Mouse (Mus musculus): ENCODE results near the gene Krtap4-6. TPM values are rescaled to one million over a fixed set of nuclear protein-coding genes. Genes with fewer than 3 reads are reported as not detected.
A peak's percentile ranks its signal among the peaks of the same experiment; 100 is the strongest.

Krtap4-6 gene
- polyA plus RNA-seq, 1 experiment from 2014 or later, result 1.1 TPM

GRCm38 (mm10) chr11:99640926-99641325 lies 24.8 kb downstream of the Krtap4-6 start:
- Histone ChIP-seq H3K9ac (no peak overlapping the region), H3K27ac (replicated peaks) (no peak overlapping the region), H3K4me3 (replicated peaks) (no peak overlapping the region), H3K27me3 (no peaks in the 10 kb centered on the region), H3K4me2 (replicated peaks) (no peak overlapping the region), H3K9me3 (replicated peaks) (no peaks in the 10 kb centered on the region), H3K36me3 (no peaks in the 10 kb centered on the region), H3K4me1 (no peaks in the 10 kb centered on the region)
- ATAC-seq (ENCODE audit: insufficient number of reproducible peaks, low FRiP score, low TSS enrichment, low read depth), result no peak
- 10% methylated on average over 1 of the region's 1 CpGs for WGBS

GRCm38 (mm10) chr11:99637086-99637485 lies 28.7 kb downstream of the Krtap4-6 start:
- Histone ChIP-seq H3K9ac (no peak overlapping the region), H3K9me3 (replicated peaks) (no peaks in the 10 kb centered on the region), H3K4me3 (replicated peaks) (no peak overlapping the region), H3K4me2 (replicated peaks) (no peak overlapping the region), H3K27ac (replicated peaks) (no peak overlapping the region), H3K4me1 (peaks cover 3% of the 10 kb centered on the region; the same call in 1 of the 2 replicates), H3K27me3 (no peaks in the 10 kb centered on the region), H3K36me3 (no peaks in the 10 kb centered on the region)
- ATAC-seq (ENCODE audit: insufficient number of reproducible peaks, low FRiP score, low TSS enrichment, low read depth), result no peak; the same call in 1 of the 2 replicates
- WGBS, result 57% methylated on average over 1 of the region's 1 CpGs

GRCm38 (mm10) chr11:99634653-99635134 lies 31.1 kb downstream of the Krtap4-6 start, which contains the start of gene Krtap4-2:
Gene Krtap4-2, minus strand, starts transcription at chr11:99635084.
- 0 out of 2 replicates have a peak within 1 kb of the TSS, but pooled peaks have one; percentile 15 for H3K4me2 ChIP-seq (replicated peaks)
- no peaks in the 10 kb centered on the region for H3K27me3 ChIP-seq
- H3K9ac ChIP-seq, result no peak within 1 kb of the TSS
- no peaks in the 10 kb centered on the region for H3K9me3 ChIP-seq (replicated peaks)
- ATAC-seq (ENCODE audit: insufficient number of reproducible peaks, low FRiP score, low TSS enrichment, low read depth), result no peak
- 18% methylated on average over 8 of the region's 8 CpGs for WGBS
- peaks cover 3% of the 10 kb centered on the region; the same call in 1 of the 2 replicates for H3K4me1 ChIP-seq
- 0 out of 2 replicates have a peak within 1 kb of the TSS, but pooled peaks have one; percentile 22 for H3K27ac ChIP-seq (replicated peaks)
- H3K4me3 ChIP-seq (replicated peaks), result no peak within 1 kb of the TSS
- H3K36me3 ChIP-seq, result no peaks in the 10 kb centered on the region

GRCm38 (mm10) chr11:99633293-99633692 lies 32.5 kb downstream of the Krtap4-6 start:
- Histone ChIP-seq H3K27ac (replicated peaks) (no peak overlapping the region), H3K4me3 (replicated peaks) (no peak overlapping the region), H3K4me1 (peaks cover 3% of the 10 kb centered on the region; the same call in 1 of the 2 replicates), H3K27me3 (no peaks in the 10 kb centered on the region), H3K4me2 (replicated peaks) (no peak overlapping the region), H3K9me3 (replicated peaks) (no peaks in the 10 kb centered on the region), H3K9ac (no peak overlapping the region), H3K36me3 (no peaks in the 10 kb centered on the region)
- 55% methylated on average over 2 of the region's 2 CpGs for WGBS
- ATAC-seq (ENCODE audit: insufficient number of reproducible peaks, low FRiP score, low TSS enrichment, low read depth), result no peak

GRCm38 (mm10) chr11:99630890-99631289 lies 34.9 kb downstream of the Krtap4-6 start:
- 59% methylated on average over 3 of the region's 3 CpGs for WGBS
- no peak for ATAC-seq (ENCODE audit: insufficient number of reproducible peaks, low FRiP score, low TSS enrichment, low read depth)
- H3K4me1 ChIP-seq, result peaks cover 3% of the 10 kb centered on the region; the same call in 1 of the 2 replicates

GRCm38 (mm10) chr11:99628138-99628537 lies 37.6 kb downstream of the Krtap4-6 start, which contains the start of gene Krtap4-1:
Gene Krtap4-1, minus strand, starts transcription at chr11:99628238.
- no peak for ATAC-seq (ENCODE audit: insufficient number of reproducible peaks, low FRiP score, low TSS enrichment, low read depth)
- no peak within 1 kb of the TSS for H3K27ac ChIP-seq (replicated peaks)
- no peaks in the 10 kb centered on the region for H3K9me3 ChIP-seq (replicated peaks)
- no peaks in the 10 kb centered on the region for H3K36me3 ChIP-seq
- WGBS, result 69% methylated on average over 4 of the region's 4 CpGs
- no peaks in the 10 kb centered on the region for H3K27me3 ChIP-seq
- no peak within 1 kb of the TSS for H3K4me2 ChIP-seq (replicated peaks)
- no peaks in the 10 kb centered on the region for H3K4me1 ChIP-seq
- no peak within 1 kb of the TSS for H3K4me3 ChIP-seq (replicated peaks)
- no peak within 1 kb of the TSS for H3K9ac ChIP-seq

More at GRCm38 (mm10) chr11:99630890-99631289, 34.9 kb downstream of the Krtap4-6 start:
- H3K4me2 ChIP-seq (replicated peaks), result no peak overlapping the region
- no peak overlapping the region for H3K4me3 ChIP-seq (replicated peaks)
- no peaks in the 10 kb centered on the region for H3K9me3 ChIP-seq (replicated peaks)
- no peak overlapping the region for H3K27ac ChIP-seq (replicated peaks)
- no peaks in the 10 kb centered on the region for H3K36me3 ChIP-seq
- H3K9ac ChIP-seq, result no peak overlapping the region
- H3K27me3 ChIP-seq, result no peaks in the 10 kb centered on the region

- Histone ChIP-seq H3K4me3 (replicated peaks) (no peak within 1 kb of the TSS), H3K9ac (no peak within 1 kb of the TSS), H3K36me3 (no peaks in the 10 kb centered on the region), H3K9me3 (replicated peaks) (no peaks in the 10 kb centered on the region), H3K4me2 (replicated peaks) (no peak within 1 kb of the TSS), H3K27ac (replicated peaks) (no peak within 1 kb of the TSS), H3K27me3 (no peaks in the 10 kb centered on the region), H3K4me1 (no peaks in the 10 kb centered on the region)
- WGBS, result 63% methylated on average over 2 of the region's 2 CpGs
- ATAC-seq (ENCODE audit: insufficient number of reproducible peaks, low FRiP score, low TSS enrichment, low read depth), result no peak
Measured at GRCm38 (mm10) chr11:99620335-99620734, 45.4 kb downstream of the Krtap4-6 start, which contains the start of gene Gm11562. Gene Gm11562, minus strand, starts transcription at chr11:99620435.

Other genes starting within 250 kb of the Krtap4-6 start
- 0.24 and 0.88 TPM in 2 replicates for gene Krt12, start 243.7 kb downstream of the Krtap4-6 start, polyA plus RNA-seq (2015; fragmentation: Nextera tagmentation; extraction: Ambion mirVana)
- 0.55 and 0.58 TPM in 2 replicates for gene Krt20, start 227.8 kb downstream of the Krtap4-6 start, polyA plus RNA-seq (2015; fragmentation: Nextera tagmentation; extraction: Ambion mirVana)
- 37.0 and 46.2 TPM in 2 replicates for gene Krt23, start 172.8 kb downstream of the Krtap4-6 start, polyA plus RNA-seq (2015; fragmentation: Nextera tagmentation; extraction: Ambion mirVana)
- gene Krt39, start 144.6 kb downstream of the Krtap4-6 start, polyA plus RNA-seq (2015; fragmentation: Nextera tagmentation; extraction: Ambion mirVana), result 0.16 and 0.35 TPM in 2 replicates
- gene Krt40, start 122.8 kb downstream of the Krtap4-6 start, polyA plus RNA-seq (2015; fragmentation: Nextera tagmentation; extraction: Ambion mirVana), result 0.81 and 1.5 TPM in 2 replicates
- 9.5 and 12.3 TPM in 2 replicates for gene Krtap3-3, start 115.1 kb downstream of the Krtap4-6 start, polyA plus RNA-seq (2015; fragmentation: Nextera tagmentation; extraction: Ambion mirVana)
- gene Krtap3-2, start 109.1 kb downstream of the Krtap4-6 start, polyA plus RNA-seq (2015; fragmentation: Nextera tagmentation; extraction: Ambion mirVana), result 2.8 and 2.9 TPM in 2 replicates
- gene Gm11939, start 106.5 kb downstream of the Krtap4-6 start, polyA plus RNA-seq (2015; fragmentation: Nextera tagmentation; extraction: Ambion mirVana), result 1.2 TPM in 1 of 2 replicates, not detected in the other
- 5.7 and 13.1 TPM in 2 replicates for gene Krtap3-1, start 99.3 kb downstream of the Krtap4-6 start, polyA plus RNA-seq (2015; fragmentation: Nextera tagmentation; extraction: Ambion mirVana)
- gene Krtap1-5, start 84.9 kb downstream of the Krtap4-6 start, polyA plus RNA-seq (2015; fragmentation: Nextera tagmentation; extraction: Ambion mirVana), result 3.7 and 5.9 TPM in 2 replicates
- 2.0 and 2.2 TPM in 2 replicates for gene Krtap1-4, start 82.3 kb downstream of the Krtap4-6 start, polyA plus RNA-seq (2015; fragmentation: Nextera tagmentation; extraction: Ambion mirVana)
- 1.5 and 2.0 TPM in 2 replicates for gene Krtap1-3, start 74.6 kb downstream of the Krtap4-6 start, polyA plus RNA-seq (2015; fragmentation: Nextera tagmentation; extraction: Ambion mirVana)
- 2.8 and 5.7 TPM in 2 replicates for gene Krtap9-3, start 67.9 kb downstream of the Krtap4-6 start, polyA plus RNA-seq (2015; fragmentation: Nextera tagmentation; extraction: Ambion mirVana)
- gene Gm11938, start 62.7 kb downstream of the Krtap4-6 start, polyA plus RNA-seq (2015; fragmentation: Nextera tagmentation; extraction: Ambion mirVana), result 4.5 and 7.3 TPM in 2 replicates
- gene Gm11937, start 55.8 kb downstream of the Krtap4-6 start, polyA plus RNA-seq (2015; fragmentation: Nextera tagmentation; extraction: Ambion mirVana), result 4.7 and 7.0 TPM in 2 replicates
- 2.0 and 4.2 TPM in 2 replicates for gene Krtap2-4, start 51.1 kb downstream of the Krtap4-6 start, polyA plus RNA-seq (2015; fragmentation: Nextera tagmentation; extraction: Ambion mirVana)
- gene Gm11562, start 45.5 kb downstream of the Krtap4-6 start, polyA plus RNA-seq (2015; fragmentation: Nextera tagmentation; extraction: Ambion mirVana), result 3.9 and 5.1 TPM in 2 replicates
- 1.7 and 2.2 TPM in 2 replicates for gene Krtap4-1, start 37.7 kb downstream of the Krtap4-6 start, polyA plus RNA-seq (2015; fragmentation: Nextera tagmentation; extraction: Ambion mirVana)
- gene Krtap4-2, start 30.9 kb downstream of the Krtap4-6 start, polyA plus RNA-seq (2015; fragmentation: Nextera tagmentation; extraction: Ambion mirVana), result 1.6 and 3.2 TPM in 2 replicates
- gene Krtap4-7, start 21.9 kb downstream of the Krtap4-6 start, polyA plus RNA-seq (2015; fragmentation: Nextera tagmentation; extraction: Ambion mirVana), result 2.0 and 2.3 TPM in 2 replicates
- 1.2 and 1.8 TPM in 2 replicates for gene Gm11555, start 15.7 kb downstream of the Krtap4-6 start, polyA plus RNA-seq (2015; fragmentation: Nextera tagmentation; extraction: Ambion mirVana)
- 0.77 and 1.0 TPM in 2 replicates for gene Gm11563, start 7.0 kb downstream of the Krtap4-6 start, polyA plus RNA-seq (2015; fragmentation: Nextera tagmentation; extraction: Ambion mirVana)
- not detected in 2 replicates for gene Gm14190, start 24.8 kb upstream of the Krtap4-6 start, polyA plus RNA-seq (2015; fragmentation: Nextera tagmentation; extraction: Ambion mirVana)
- not detected in 2 replicates for gene Gm14180, start 68.3 kb upstream of the Krtap4-6 start, polyA plus RNA-seq (2015; fragmentation: Nextera tagmentation; extraction: Ambion mirVana)
- 1.0 and 1.9 TPM in 2 replicates for gene Gm11595, start 107.0 kb upstream of the Krtap4-6 start, polyA plus RNA-seq (2015; fragmentation: Nextera tagmentation; extraction: Ambion mirVana)
- gene Krtap4-8, start 114.7 kb upstream of the Krtap4-6 start, polyA plus RNA-seq (2015; fragmentation: Nextera tagmentation; extraction: Ambion mirVana), result 0.98 and 0.99 TPM in 2 replicates
- 1.00 and 1.1 TPM in 2 replicates for gene Krtap4-9, start 119.2 kb upstream of the Krtap4-6 start, polyA plus RNA-seq (2015; fragmentation: Nextera tagmentation; extraction: Ambion mirVana)
- gene Gm11596, start 127.5 kb upstream of the Krtap4-6 start, polyA plus RNA-seq (2015; fragmentation: Nextera tagmentation; extraction: Ambion mirVana), result 0.15 and 0.51 TPM in 2 replicates
- not detected in 2 replicates for gene Gm11569, start 133.0 kb upstream of the Krtap4-6 start, polyA plus RNA-seq (2015; fragmentation: Nextera tagmentation; extraction: Ambion mirVana)
- 0.33 TPM in 1 of 2 replicates, not detected in the other for gene Gm11554, start 138.5 kb upstream of the Krtap4-6 start, polyA plus RNA-seq (2015; fragmentation: Nextera tagmentation; extraction: Ambion mirVana)
- 0.45 and 0.50 TPM in 2 replicates for gene Krtap4-13, start 143.9 kb upstream of the Krtap4-6 start, polyA plus RNA-seq (2015; fragmentation: Nextera tagmentation; extraction: Ambion mirVana)
- gene Gm11564, start 149.7 kb upstream of the Krtap4-6 start, polyA plus RNA-seq (2015; fragmentation: Nextera tagmentation; extraction: Ambion mirVana), result 0.53 and 0.61 TPM in 2 replicates
- not detected in 2 replicates for gene 2300003K06Rik, start 172.1 kb upstream of the Krtap4-6 start, polyA plus RNA-seq (2015; fragmentation: Nextera tagmentation; extraction: Ambion mirVana)
- gene Krtap4-16, start 185.6 kb upstream of the Krtap4-6 start, polyA plus RNA-seq (2015; fragmentation: Nextera tagmentation; extraction: Ambion mirVana), result 2.0 and 3.9 TPM in 2 replicates
- 1.4 TPM in 2 replicates for gene Gm11568, start 192.0 kb upstream of the Krtap4-6 start, polyA plus RNA-seq (2015; fragmentation: Nextera tagmentation; extraction: Ambion mirVana)
- 2.4 and 2.5 TPM in 2 replicates for gene Gm11559, start 198.5 kb upstream of the Krtap4-6 start, polyA plus RNA-seq (2015; fragmentation: Nextera tagmentation; extraction: Ambion mirVana)
- gene Krtap9-1, start 207.4 kb upstream of the Krtap4-6 start, polyA plus RNA-seq (2015; fragmentation: Nextera tagmentation; extraction: Ambion mirVana), result 1.7 and 2.2 TPM in 2 replicates
- 1.5 and 1.7 TPM in 2 replicates for gene Gm11567, start 213.2 kb upstream of the Krtap4-6 start, polyA plus RNA-seq (2015; fragmentation: Nextera tagmentation; extraction: Ambion mirVana)
- gene Krtap31-1, start 242.0 kb upstream of the Krtap4-6 start, polyA plus RNA-seq (2015; fragmentation: Nextera tagmentation; extraction: Ambion mirVana), result not detected in 2 replicates
- not detected in 2 replicates for gene Gm11565, start 248.8 kb upstream of the Krtap4-6 start, polyA plus RNA-seq (2015; fragmentation: Nextera tagmentation; extraction: Ambion mirVana)

Data from embryonic facial prominence, embryonic 15.5 days (tissue).